Mouse (Mus musculus) hindbrain, embryonic 12.5 days (tissue): ENCODE measurements at regions not wholly inside any gene's neighbourhood (a gene's known extent, or its start where the extent isn't known, plus 50 kb on each side); places are given as distances from the start of the nearest gene placed in this dataset.

ENCODE experiments used
- ATAC-seq: fragments of 200-750 bp; cut with Nextera tagmentation; 2 replicates; pipeline ENCODE4 v1.8.0; 2017; ENCODE audit warnings: moderate TSS enrichment; ENCODE audit not compliant: low FRiP score
- H3K27ac ChIP-seq: fragments of 300-500 bp; sonication (generic); 2 replicates; pipeline ENCODE4 v1.5.1; 2016; ENCODE audit warnings: mild to moderate bottlenecking
- H3K27me3 ChIP-seq: fragments of 300-500 bp; sonication (generic); 2 replicates; pipeline ENCODE4 v1.6.1; 2016; ENCODE audit warnings: mild to moderate bottlenecking
- H3K36me3 ChIP-seq: fragments of 300-500 bp; sonication (generic); 2 replicates; pipeline ENCODE4 v1.6.1; 2016; ENCODE audit warnings: mild to moderate bottlenecking
- H3K4me1 ChIP-seq: fragments of 300-500 bp; sonication (generic); 2 replicates; pipeline ENCODE4 v1.6.1; 2016
- H3K4me2 ChIP-seq: fragments of 300-500 bp; sonication (generic); replicated peaks from 2 replicates; pipeline ENCODE4 v1.6.1; 2016; ENCODE audit warnings: mild to moderate bottlenecking
- H3K4me3 ChIP-seq: fragments of 300-500 bp; sonication (generic); 2 replicates; pipeline ENCODE4 v1.5.1; 2016; ENCODE audit warnings: mild to moderate bottlenecking
- H3K9ac ChIP-seq: fragments of 300-500 bp; sonication (generic); 2 replicates; pipeline ENCODE4 v1.6.1; 2016; ENCODE audit warnings: mild to moderate bottlenecking, moderate library complexity
- H3K9me3 ChIP-seq: fragments of 300-500 bp; sonication (generic); replicated peaks from 2 replicates; pipeline ENCODE4 v1.6.1; 2016; ENCODE audit warnings: mild to moderate bottlenecking
- WGBS: fragments of 180-500 bp; shearing (Covaris S2); methylation state at CpG from one replicate; pipeline ENCODE4 v1.1.7; 2016; 5-methylcytosine and 5-hydroxymethylcytosine counted together

DNA sequence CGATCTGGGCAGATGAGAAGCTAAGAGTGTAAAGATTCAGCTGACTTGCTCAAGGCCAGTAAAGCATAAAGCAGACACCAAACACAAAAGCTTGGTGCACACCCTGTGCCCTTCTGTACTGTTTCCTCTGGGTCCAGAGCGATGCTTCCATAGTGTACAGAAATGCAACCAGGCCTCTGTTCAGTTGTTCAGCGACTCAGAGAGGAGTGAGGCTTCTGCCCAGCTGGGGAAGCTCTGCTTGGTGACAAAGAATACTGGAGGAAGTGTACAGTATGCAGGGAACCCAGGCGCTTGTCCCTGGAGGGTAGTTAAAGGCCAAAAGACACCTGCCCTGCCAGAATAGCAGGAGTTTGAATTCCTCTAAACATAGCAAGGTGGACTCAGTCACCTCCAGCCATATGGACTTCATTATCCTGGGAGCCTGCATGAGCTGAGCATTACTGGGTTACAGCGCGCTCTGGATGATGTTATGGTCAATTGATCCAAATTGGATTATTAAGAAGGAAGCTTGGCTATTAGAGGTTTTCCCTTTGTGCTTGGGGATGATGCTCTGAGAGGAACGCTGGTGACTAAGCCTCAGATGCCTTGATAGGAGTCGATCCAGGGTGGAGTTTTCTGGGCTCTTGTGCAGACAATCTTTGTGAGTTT lies 132.5 kb downstream of the Hs3st3b1 start:
- Histone ChIP-seq H3K36me3 (no peaks in the 10 kb centered on the region), H3K4me3 (no peak overlapping the region), H3K9me3 (no peaks in the 10 kb centered on the region), H3K9ac (no peak overlapping the region), H3K27ac (no peak overlapping the region), H3K27me3 (peaks cover 5% of the 10 kb centered on the region), H3K4me1 (peaks cover 19% of the 10 kb centered on the region), H3K4me2 (no peak overlapping the region)
- no peak for ATAC-seq
- WGBS = 70% methylated on average over 8 of the region's 8 CpGs

DNA sequence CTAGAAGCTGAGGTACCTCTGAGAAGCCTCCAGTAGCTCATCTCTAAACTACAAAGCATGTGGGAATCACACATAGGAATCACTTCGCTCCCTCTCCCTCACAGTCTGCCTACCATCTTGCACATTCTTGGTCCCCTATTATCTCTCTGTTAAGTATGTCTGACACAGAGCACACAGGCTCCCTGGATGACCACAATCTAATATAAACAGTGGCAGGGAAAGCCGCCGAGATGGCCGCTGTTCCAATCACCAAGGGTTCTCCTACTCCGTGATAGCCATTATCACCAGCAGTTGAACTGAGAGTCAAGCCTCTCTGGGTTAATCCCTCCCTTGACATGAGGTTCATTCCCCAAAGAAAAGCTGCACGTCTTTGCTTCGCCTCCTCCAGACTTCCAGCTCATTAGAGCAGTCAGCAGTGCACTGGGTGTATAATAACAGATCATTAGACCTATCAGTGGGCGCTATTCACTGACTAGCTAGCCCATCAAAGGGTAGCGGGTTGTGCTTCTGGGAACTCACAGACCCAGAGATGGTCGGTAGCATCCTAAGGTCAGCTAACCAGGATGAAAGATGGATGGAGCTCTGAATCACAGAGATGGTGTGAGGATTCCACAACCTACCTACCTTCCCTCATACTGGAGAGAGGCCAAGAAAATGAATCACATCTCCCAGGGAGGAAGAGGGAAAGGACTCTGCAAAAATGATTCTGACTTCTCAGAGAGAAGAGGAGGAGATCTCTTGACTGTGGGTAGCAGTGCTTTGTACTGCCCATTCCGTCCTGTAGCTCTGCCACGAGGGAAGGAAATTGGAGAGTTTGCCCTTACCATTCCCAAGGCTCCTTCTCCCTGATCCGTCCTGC lies 130.9 kb downstream of the Hs3st3b1 start:
- Histone ChIP-seq H3K4me3 (no peak overlapping the region), H3K9ac (no peak overlapping the region), H3K4me1 (peaks cover 10% of the 10 kb centered on the region; the same call in 1 of the 2 replicates), H3K9me3 (no peaks in the 10 kb centered on the region), H3K36me3 (no peaks in the 10 kb centered on the region), H3K27me3 (peaks cover 4% of the 10 kb centered on the region; the same call in 1 of the 2 replicates), H3K4me2 (no peak overlapping the region), H3K27ac (no peak overlapping the region)
- WGBS = 63% methylated on average over 13 of the region's 13 CpGs
- ATAC-seq = no peak

DNA sequence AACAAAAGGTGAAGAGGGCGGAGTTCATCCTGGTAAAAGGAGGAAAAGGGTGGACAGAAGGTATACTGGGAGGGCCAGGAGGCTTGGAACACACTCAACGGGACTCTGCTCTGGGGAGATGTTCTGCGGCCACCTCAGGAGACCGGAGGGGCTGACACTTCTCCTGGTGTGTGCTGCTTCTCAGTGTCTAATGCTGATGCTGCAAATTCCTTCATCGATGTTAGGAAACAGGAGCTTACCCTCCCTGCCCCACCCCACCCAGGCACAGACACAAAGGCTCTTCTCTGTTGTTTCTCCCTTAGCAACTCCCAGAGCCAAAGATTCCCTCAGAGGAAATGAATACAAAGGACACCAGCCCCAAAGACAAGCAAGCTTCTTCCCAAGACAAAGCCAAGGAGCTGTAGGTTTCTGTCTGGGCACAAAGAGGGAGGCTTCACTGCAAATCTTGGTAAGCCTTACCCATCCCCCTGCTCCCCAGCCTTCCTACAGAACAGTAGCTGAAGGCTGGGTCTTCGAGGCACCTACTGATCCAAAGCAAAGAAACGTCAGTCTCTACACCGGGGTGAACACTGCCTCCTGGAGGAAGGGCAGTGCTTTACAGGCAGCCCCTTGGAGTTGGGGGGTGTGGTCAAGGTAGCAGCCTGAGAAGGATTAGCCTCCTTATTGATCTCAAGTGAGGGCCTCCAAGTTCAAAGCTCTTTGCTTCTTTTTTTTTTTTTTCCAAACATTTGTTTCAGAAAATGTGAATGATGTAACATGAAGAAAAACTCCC lies 128.2 kb downstream of the Hs3st3b1 start:
- 65% methylated on average over 8 of the region's 8 CpGs for WGBS
- peaks cover 10% of the 10 kb centered on the region; the same call in 1 of the 2 replicates for H3K4me1 ChIP-seq
- H3K9ac ChIP-seq = no peak overlapping the region
- H3K4me2 ChIP-seq = no peak overlapping the region
- no peak overlapping the region for H3K4me3 ChIP-seq
- 0 out of 2 replicates have a peak, but pooled peaks cover 3% of the 10 kb centered on the region for H3K9me3 ChIP-seq
- H3K36me3 ChIP-seq = no peaks in the 10 kb centered on the region
- no peak overlapping the region for H3K27ac ChIP-seq
- no peak for ATAC-seq
- no peaks in the 10 kb centered on the region; the same call in 1 of the 2 replicates for H3K27me3 ChIP-seq

DNA sequence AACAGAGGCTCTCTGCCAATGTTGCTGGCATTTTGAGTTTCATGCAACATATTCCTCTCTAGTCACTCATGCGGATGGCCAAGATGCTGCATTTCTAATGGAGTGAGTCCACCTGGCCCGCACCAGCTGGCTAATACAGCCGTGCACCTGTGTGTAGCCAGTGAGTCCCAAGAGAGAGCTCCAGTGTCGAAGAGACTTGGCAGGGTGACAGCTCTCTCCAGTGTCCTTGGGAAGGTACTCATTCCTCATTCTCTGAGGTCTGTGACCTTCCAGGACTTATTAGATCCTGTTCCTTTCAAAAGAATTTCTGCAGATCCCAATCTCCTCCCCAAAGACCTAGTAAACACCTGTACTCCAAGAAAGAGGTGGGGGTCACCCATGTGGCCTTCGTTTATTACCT lies 109.9 kb downstream of the Hs3st3b1 start:
- WGBS = 85% methylated on average over 5 of the region's 5 CpGs
- Histone ChIP-seq H3K4me2 (no peak overlapping the region), H3K27me3 (no peaks in the 10 kb centered on the region), H3K4me1 (0 out of 2 replicates have a peak, but pooled peaks cover 3% of the 10 kb centered on the region), H3K9me3 (no peaks in the 10 kb centered on the region), H3K27ac (no peak overlapping the region), H3K9ac (no peak overlapping the region), H3K36me3 (no peaks in the 10 kb centered on the region), H3K4me3 (no peak overlapping the region)
- no peak for ATAC-seq

DNA sequence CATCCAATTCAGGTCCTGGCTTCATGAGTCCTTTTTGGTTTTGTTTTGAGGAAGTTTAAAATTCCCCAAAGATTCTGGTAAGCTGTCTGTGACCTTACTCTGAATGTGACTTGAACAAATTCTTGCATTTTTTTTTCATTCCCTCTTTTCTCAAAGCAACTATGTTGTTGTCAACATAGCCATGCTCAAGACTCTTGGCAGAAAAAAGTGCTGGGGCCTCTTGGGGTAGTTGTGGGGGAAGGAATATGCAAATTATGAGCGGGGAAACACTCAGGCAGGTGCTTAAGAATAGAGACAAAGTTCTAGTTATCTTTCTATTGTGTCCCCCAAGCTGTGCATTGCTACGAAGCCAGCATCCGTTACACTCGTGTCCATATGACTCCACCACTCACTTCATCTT lies 99.2 kb downstream of the Hs3st3b1 start:
- Histone ChIP-seq H3K27me3 (no peaks in the 10 kb centered on the region), H3K27ac (no peak overlapping the region), H3K9me3 (no peaks in the 10 kb centered on the region), H3K36me3 (no peaks in the 10 kb centered on the region), H3K9ac (no peak overlapping the region), H3K4me2 (no peak overlapping the region), H3K4me1 (no peaks in the 10 kb centered on the region), H3K4me3 (no peak overlapping the region)
- 80% methylated on average over 4 of the region's 4 CpGs for WGBS
- no peak for ATAC-seq

DNA sequence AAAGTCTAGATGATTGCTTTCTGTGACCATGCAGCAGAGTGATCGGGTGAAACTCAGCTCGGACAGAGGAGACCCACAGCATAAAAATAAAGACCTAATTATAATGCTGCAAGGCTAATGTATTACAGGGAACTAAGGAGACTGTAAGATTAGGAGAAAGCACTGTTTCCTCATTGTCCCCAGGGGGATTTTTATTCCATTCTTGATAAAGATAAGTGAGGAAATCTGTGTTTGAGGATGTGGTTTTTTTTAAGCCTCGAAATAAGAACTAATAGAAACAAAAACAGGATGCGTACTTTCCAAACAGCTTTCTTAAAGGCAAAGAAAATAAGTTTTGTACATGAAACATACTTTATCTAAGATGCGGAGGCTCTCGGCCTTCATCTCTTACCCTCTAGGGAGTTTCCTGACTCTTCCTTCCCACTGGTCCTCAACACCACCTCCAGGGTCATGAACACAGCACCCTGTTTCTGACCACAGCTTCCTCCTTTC lies 94.8 kb downstream of the Hs3st3b1 start:
- WGBS = 84% methylated on average over 6 of the region's 6 CpGs
- no peak overlapping the region for H3K4me3 ChIP-seq
- no peak overlapping the region for H3K27ac ChIP-seq
- no peaks in the 10 kb centered on the region for H3K27me3 ChIP-seq
- no peak overlapping the region for H3K4me2 ChIP-seq
- H3K36me3 ChIP-seq = no peaks in the 10 kb centered on the region
- no peak overlapping the region for H3K9ac ChIP-seq
- no peaks in the 10 kb centered on the region for H3K4me1 ChIP-seq
- H3K9me3 ChIP-seq = no peaks in the 10 kb centered on the region
- no peak for ATAC-seq

DNA sequence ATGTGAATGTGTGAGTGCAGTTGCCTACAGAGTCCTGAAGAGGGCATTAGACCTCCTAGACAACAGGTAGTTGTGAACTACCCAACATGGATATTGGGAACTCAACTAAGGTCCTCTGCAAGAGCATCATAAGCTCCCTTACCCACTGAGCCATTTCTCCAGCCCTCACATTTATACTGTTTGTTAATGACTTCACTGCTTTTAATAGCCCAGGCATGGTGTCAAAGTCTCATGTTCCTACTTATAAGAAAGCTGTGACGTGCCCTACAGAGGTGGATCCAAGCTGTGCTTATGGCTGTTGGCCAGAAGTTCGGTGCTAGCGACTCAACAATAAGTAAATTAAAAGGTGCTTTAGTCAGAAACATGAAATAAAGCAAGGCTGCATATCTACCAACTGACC lies 88.6 kb downstream of the Hs3st3b1 start:
- no peaks in the 10 kb centered on the region for H3K36me3 ChIP-seq
- WGBS = 91% methylated on average over 3 of the region's 3 CpGs

DNA sequence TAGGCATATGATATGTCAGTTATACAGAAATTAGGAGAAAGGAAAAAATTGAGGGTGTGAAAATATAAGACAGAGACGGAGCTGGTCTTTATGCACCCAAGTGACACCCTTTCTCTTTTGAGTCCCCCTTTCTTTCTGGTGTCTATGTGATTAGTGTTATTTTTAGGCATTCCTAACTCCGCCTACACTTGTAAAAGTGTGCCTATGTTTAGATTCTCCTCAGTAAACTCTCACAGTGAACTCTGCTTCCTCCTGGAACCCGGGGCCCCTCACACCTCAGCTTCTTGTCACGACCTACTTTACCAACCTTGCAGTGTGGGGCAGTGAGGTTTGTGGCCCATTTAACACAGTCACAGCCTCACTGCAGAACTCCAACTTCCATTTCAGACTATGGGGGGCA lies 88.0 kb downstream of the Hs3st3b1 start:
- WGBS = 84% methylated on average over 4 of the region's 4 CpGs

More for the DNA sequence above, 88.6 kb downstream of the Hs3st3b1 start:
- H3K27me3 ChIP-seq = no peaks in the 10 kb centered on the region
- H3K27ac ChIP-seq = no peak overlapping the region
- no peaks in the 10 kb centered on the region for H3K9me3 ChIP-seq
- no peak overlapping the region for H3K4me2 ChIP-seq
- no peak overlapping the region for H3K9ac ChIP-seq
- ATAC-seq = no peak
- H3K4me1 ChIP-seq = peaks cover 7% of the 10 kb centered on the region
- H3K4me3 ChIP-seq = no peak overlapping the region

DNA sequence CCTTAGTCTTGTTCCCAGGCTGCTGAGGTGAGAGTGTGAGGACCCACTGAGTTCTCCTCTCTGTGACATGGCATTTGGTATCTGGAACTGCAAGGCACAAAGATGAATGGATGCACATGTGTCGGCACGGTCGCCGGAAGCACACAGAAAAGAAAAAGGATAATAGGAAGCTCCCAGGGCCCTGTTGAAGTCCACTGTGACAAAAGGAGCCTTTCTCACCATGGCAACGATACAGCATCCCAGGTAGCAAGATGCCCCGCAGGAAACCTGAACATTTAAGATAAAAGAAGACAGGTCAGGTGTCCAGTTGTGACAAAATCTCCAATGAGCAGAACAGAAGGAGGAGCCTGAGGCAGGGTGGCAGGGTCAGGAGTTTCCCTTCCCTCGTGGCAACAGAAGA lies 87.5 kb downstream of the Hs3st3b1 start:
- WGBS = 45% methylated on average over 7 of the region's 7 CpGs
- ATAC-seq = no peak

More for the DNA sequence above, 88.0 kb downstream of the Hs3st3b1 start:
- Histone ChIP-seq H3K9me3 (no peaks in the 10 kb centered on the region), H3K27ac (no peak overlapping the region), H3K27me3 (no peaks in the 10 kb centered on the region), H3K4me3 (no peak overlapping the region), H3K9ac (no peak overlapping the region), H3K4me1 (peaks cover 7% of the 10 kb centered on the region), H3K36me3 (no peaks in the 10 kb centered on the region), H3K4me2 (no peak overlapping the region)
- no peak for ATAC-seq

More for the DNA sequence above, 87.5 kb downstream of the Hs3st3b1 start:
- no peaks in the 10 kb centered on the region for H3K9me3 ChIP-seq
- H3K4me3 ChIP-seq = no peak overlapping the region
- no peaks in the 10 kb centered on the region for H3K27me3 ChIP-seq
- H3K27ac ChIP-seq = no peak overlapping the region
- H3K36me3 ChIP-seq = no peaks in the 10 kb centered on the region
- H3K4me2 ChIP-seq = no peak overlapping the region
- peaks cover 7% of the 10 kb centered on the region for H3K4me1 ChIP-seq
- H3K9ac ChIP-seq = no peak overlapping the region
